Mouse (Mus musculus) ES-Bruce4 (cell line): ENCODE data around the gene Angptl3.

Experiments
- CTCF ChIP-seq: IDR thresholded peaks from one replicate; pipeline ENCODE4 v1.8.1; 2011; ENCODE audit warnings: low read depth, low read length
- EP300 ChIP-seq: IDR thresholded peaks from 2 replicates; pipeline ENCODE4 v1.6.1; 2011; ENCODE audit warnings: low read depth, low read length; ENCODE audit not compliant: insufficient read depth

DNA sequence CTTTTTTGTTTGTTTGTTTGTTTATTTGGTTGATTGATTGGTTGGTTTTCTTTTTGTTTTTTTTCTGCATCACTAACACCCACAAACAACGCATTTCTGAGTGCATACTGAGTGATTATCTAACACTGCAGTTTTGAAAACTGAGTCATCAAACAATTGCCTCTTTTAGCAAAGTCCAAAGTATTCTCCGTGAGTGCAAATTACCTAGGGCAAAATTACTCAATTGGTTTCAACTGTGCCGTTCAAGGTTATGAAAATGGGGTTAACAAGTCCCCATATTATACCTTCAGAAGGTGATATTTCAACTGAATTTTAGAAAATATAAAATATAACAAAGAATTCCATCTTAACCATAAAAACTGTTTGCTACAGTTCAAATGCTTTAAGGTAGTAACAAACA lies 15.7 kb downstream of the Angptl3 start:
- TF ChIP-seq EP300 (no peak), CTCF (no peak)
